Mouse (Mus musculus) C2C12 (cell line): ENCODE results near the gene Nsl1. TPM values are rescaled to one million over a fixed set of nuclear protein-coding genes. Genes with fewer than 3 reads are reported as not detected.
A peak's percentile ranks its signal among the peaks of the same experiment; 100 is the strongest.
"Not testable (repeated sequence)": the region's sequence is repeated elsewhere in the genome, so short reads cannot be mapped to it uniquely, and the experiment has no call there.

Experiments
- H3K27me3 ChIP-seq: one replicate; pipeline ENCODE4 v1.6.1; 2011; ENCODE audit not compliant: control insufficient read depth, insufficient read depth, insufficient read length
- H3K36me3 ChIP-seq: one replicate; pipeline ENCODE4 v1.6.1; 2011; ENCODE audit not compliant: control insufficient read depth, insufficient read depth
- H3K4me3 ChIP-seq: one replicate; pipeline ENCODE4 v1.5.1; 2011; ENCODE audit warnings: mild to moderate bottlenecking, control low read depth; ENCODE audit not compliant: poor library complexity, insufficient read depth, severe bottlenecking
- H3K79me2 ChIP-seq: one replicate; pipeline ENCODE4 v1.6.1; 2011; ENCODE audit not compliant: control insufficient read depth, insufficient read depth
- H3K79me3 ChIP-seq: one replicate; pipeline ENCODE4 v1.6.1; 2011; ENCODE audit warnings: low read depth, control low read depth
- H3ac ChIP-seq: one replicate; pipeline ENCODE3; 2011; ENCODE audit warnings: low read depth; ENCODE audit not compliant: control insufficient read depth, insufficient read length
- CEBPB ChIP-seq: IDR thresholded peaks from one replicate; pipeline ENCODE4 v1.6.1; 2011; ENCODE audit warnings: low read depth, mild to moderate bottlenecking, control low read depth, moderate library complexity
- CTCF ChIP-seq: IDR thresholded peaks from one replicate; pipeline ENCODE4 v1.5.1; 2011; ENCODE audit not compliant: control insufficient read depth, insufficient read depth, insufficient read length
- FOSL1 ChIP-seq: IDR thresholded peaks from one replicate; pipeline ENCODE4 v1.8.0; 2011; ENCODE audit warnings: mild to moderate bottlenecking, low read length; ENCODE audit not compliant: poor library complexity, insufficient read depth, severe bottlenecking
- MAX ChIP-seq: IDR thresholded peaks from one replicate; pipeline ENCODE4 v1.6.1; 2011; ENCODE audit warnings: mild to moderate bottlenecking, control low read depth
- MYOD1 ChIP-seq: IDR thresholded peaks from one replicate; pipeline ENCODE4 v1.6.1; 2011; ENCODE audit warnings: low read depth; ENCODE audit not compliant: control insufficient read depth, insufficient read length
- MYOG ChIP-seq: IDR thresholded peaks from one replicate; pipeline ENCODE4 v1.6.1; 2011; ENCODE audit not compliant: control insufficient read depth, insufficient read length; ENCODE audit errors: extremely low read depth
- USF1 ChIP-seq: IDR thresholded peaks from one replicate; pipeline ENCODE4 v1.6.1; 2011; ENCODE audit warnings: low read depth, mild to moderate bottlenecking, control low read depth, moderate library complexity
- polyA plus RNA-seq: library from polyadenylated mRNA; unstranded; fragments of >200 nt; fragmentation: generic; extraction: Trizol; gene quantifications from one replicate; pipeline ENCODE4 v1.2.1, GENCODE M21; 2012; ENCODE audit warnings: missing spikeins

The Nsl1 gene
- polyA plus RNA-seq, 1 experiment: 9.4 TPM

DNA sequence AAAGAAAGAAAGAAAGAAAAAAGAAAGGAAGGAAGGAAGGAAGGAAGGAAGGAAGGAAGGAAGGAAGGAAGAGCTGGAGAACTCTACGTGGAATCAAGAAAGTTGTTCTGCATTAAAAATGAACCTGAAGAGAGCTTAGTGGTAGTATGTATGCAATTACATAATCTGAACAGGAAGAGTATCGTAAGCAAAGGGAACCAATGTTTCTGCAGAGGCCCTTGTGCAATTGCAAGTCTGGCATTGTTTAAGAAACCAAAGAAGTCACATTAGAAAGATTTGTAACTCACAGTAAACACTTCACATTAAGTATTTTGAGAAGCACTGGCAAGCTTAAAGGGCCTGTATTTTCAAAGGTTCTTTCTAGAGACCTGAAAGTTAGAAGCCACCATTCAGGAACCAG is 39.7 kb upstream of the Nsl1 start:
- Histone ChIP-seq H3K27me3 (no peaks in the 10 kb centered on the region), H3K79me3 (peaks cover 23% of the 10 kb centered on the region), H3K36me3 (peaks cover 28% of the 10 kb centered on the region), H3ac (no peak overlapping the region), H3K4me3 (no peak overlapping the region), H3K79me2 (peaks cover 43% of the 10 kb centered on the region)
- TF ChIP-seq CEBPB (no peak), MAX (no peak), CTCF (no peak), MYOD1 (no peak), FOSL1 (no peak)

DNA sequence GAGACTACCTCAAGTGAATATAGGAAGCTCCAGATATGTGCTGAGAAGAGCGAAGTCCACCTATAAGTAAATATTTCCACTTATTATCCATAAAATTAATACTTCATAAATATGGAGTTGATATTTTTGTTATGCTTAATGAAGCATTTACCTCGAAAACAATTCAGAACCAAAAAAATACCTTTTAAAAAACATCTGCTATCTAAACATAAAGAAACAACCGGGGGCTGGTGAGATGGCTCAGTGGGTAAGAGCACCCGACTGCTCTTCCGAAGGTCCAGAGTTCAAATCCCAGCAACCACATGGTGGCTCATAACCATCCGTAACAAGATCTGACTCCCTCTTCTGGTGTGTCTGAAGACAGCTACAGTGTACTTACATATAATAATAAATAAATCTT is 39.0 kb upstream of the Nsl1 start:
- Histone ChIP-seq H3K36me3 (peaks cover 24% of the 10 kb centered on the region), H3K79me3 (peaks cover 23% of the 10 kb centered on the region)

DNA sequence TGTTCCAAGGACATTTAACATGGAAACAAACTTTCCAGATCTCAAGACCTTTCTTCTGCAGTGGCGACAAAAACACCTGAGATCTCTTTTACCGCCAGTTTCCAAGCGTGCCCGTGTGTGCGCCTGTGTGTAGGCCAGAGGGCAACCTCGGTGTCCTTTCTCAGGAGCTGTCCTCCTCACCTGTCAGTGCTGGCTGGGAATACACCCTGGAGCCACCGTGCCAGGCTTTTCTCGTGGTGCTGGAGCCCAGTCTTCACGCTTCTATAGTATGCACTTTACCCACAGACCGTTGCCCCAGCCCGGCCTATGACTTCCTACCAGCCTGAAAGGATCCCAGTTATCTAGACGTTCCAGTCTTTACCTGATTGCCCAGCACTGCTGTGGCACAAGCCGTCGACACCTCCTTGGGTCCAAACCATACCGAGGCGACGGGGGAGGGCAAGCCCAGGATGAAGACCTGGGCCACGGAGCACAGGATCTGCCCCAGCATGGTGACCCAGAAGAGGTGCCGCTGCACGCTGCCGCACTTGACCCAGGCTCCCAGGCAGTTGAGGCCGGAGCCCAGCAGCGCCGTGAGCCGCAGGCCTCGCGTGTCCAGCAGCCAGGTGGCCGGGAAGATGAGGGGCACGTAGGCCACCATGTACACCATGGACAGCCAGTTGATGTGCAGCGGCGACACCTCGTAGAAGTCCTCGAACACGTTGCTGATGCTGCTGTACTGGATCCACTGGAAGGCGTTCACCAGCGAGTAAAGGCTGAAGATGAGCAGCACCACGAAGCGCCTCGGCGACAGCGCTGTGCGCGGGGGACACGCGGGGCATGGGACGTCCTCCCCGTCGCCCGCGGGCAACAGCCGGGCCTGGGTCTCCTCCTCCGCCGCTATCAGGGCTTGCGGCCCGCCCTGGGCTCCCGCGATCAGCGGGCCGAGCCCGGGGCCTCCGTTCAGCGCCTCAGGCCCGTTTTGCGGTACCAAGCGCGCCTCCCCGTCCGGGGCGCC is 37.5 kb upstream of the Nsl1 start:
- Histone ChIP-seq H3K79me2 (peaks cover 43% of the 10 kb centered on the region), H3K79me3 (peaks cover 23% of the 10 kb centered on the region), H3K27me3 (no peaks in the 10 kb centered on the region), H3K36me3 (peaks cover 17% of the 10 kb centered on the region), H3ac (peak overlapping the region; percentile 57), H3K4me3 (peak overlapping the region; percentile 74)
- TF ChIP-seq MAX (no peak), CTCF (no peak), MYOD1 (no peak), USF1 (no peak), CEBPB (no peak), FOSL1 (no peak), MYOG (no peak)

More for the DNA sequence above, 39.0 kb upstream of the Nsl1 start:
- H3ac ChIP-seq, H3K27me3 ChIP-seq, H3K4me3 ChIP-seq: not testable (repeated sequence)
- peaks cover 43% of the 10 kb centered on the region for H3K79me2 ChIP-seq

DNA sequence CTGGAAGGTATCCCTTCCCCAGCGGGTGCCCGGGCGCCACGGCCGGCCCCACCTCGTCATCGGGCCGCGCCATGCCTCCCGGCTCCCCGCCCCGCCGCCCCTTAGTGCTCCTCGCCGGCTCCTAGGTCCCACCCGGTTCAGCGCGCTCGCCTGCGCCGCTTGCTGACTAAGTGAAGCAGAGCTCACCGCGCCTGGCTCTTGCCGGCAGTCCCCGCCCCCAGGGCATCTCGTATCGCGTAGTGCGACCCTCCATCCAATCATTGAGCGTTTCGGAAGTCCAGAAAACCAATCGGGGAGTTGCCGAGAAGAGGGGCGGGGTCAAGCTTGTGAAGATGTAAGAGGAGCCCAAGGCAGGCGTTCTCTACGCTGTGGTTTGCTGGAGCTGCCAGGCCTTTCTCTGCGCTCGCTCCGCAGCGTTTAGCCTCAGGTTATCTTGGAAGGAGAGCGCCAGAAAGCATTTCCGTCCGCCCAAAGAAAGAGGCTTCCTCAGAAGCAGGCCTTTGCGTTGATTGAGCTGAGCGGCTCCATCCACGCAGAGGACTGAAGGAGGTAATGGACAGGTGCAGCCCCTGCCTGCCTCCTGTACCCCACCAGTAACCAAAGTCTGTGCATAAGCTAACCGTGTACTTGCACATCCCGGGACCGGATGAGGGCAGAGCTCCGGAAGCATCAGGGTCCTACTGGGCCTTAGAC is 36.6 kb upstream of the Nsl1 start, which contains the start of gene Flvcr1:
TSS of gene Flvcr1 (minus strand) at position 138 of the 693 bp plus-strand sequence.
- peak within 1 kb of the TSS; percentile 81 for H3ac ChIP-seq
- peaks cover 8% of the 10 kb centered on the region for H3K36me3 ChIP-seq
- peaks cover 23% of the 10 kb centered on the region for H3K79me3 ChIP-seq
- peak within 1 kb of the TSS; percentile 74 for H3K4me3 ChIP-seq
- H3K79me2 ChIP-seq: peaks cover 43% of the 10 kb centered on the region
- H3K27me3 ChIP-seq: no peaks in the 10 kb centered on the region
- TF ChIP-seq MYOD1: no peak
- TF ChIP-seq CTCF: peak; percentile 1
- no peak for TF ChIP-seq MYOG

DNA sequence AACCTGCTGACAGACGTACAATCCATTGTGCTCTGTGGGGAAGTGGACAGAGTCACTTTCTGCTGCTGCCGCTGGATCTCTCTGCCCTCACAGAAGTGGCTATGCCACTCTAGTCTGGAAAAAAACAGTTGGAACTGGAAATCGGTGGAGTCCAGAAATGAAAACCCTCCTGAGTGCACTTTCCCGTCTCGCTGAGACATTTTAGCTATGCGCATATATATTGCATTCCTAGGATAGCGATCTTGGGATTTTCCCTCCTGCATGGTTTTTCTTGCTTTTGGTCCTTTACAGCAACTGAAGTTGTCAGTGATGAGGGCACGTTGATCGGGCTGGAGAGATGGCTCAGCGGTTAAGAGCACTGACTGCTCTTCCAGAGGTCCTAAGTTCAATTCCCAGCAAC is 32.6 kb upstream of the Nsl1 start:
- TF ChIP-seq MYOG (no peak), CEBPB (no peak), USF1 (no peak), MYOD1 (no peak), FOSL1 (no peak), MAX (no peak), CTCF (no peak)
- Histone ChIP-seq H3K4me3 (no peak overlapping the region), H3K79me2 (peaks cover 6% of the 10 kb centered on the region), H3ac (no peak overlapping the region), H3K79me3 (peaks cover 4% of the 10 kb centered on the region), H3K36me3 (no peaks in the 10 kb centered on the region), H3K27me3 (no peaks in the 10 kb centered on the region)

DNA sequence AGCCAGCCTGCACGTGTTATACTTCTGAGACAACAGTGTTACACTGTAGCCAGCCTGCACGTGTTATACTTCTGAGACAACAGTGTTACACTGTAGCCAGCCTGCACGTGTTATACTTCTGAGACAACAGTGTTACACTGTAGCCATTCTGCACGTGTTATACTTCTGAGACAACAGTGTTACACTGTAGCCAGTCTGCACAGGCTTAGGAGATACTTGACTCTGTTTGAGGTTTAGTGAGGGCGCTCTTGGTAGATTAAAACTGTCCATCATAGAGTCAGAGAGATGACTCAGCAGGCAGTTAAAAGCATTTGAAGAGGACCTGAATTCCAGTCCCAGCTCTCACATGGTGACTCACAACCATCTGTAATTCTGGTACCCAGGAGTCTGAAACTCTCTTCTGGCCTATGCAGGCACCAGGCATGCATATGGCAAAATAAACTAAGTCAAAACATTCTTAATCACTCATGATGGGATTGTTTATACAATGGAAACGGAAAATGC is 31.8 kb upstream of the Nsl1 start:
- peak; percentile 88 for TF ChIP-seq FOSL1
- peak; percentile 51 for TF ChIP-seq MAX

More for the DNA sequence above, 31.8 kb upstream of the Nsl1 start:
- not testable (repeated sequence) for H3K4me3 ChIP-seq, H3K27me3 ChIP-seq, H3K79me3 ChIP-seq, H3K36me3 ChIP-seq, H3ac ChIP-seq, H3K79me2 ChIP-seq
